Mouse (Mus musculus) kidney, adult 2 months (tissue): ENCODE data around the gene 2610318N02Rik. TPM values are rescaled to one million over a fixed set of nuclear protein-coding genes. Genes with fewer than 3 reads are reported as not detected.
A peak's percentile ranks its signal among the peaks of the same experiment; 100 is the strongest.
"Not testable (repeated sequence)": the region's sequence is repeated elsewhere in the genome, so short reads cannot be mapped to it uniquely, and the experiment has no call there.

Experiments
- DNase-seq: peaks from one replicate; pipeline ENCODE4 v3.0.0; 2021
- H3K27ac ChIP-seq: fragments of 200-500 bp; 2 replicates; pipeline ENCODE4 v1.5.1; 2012; ENCODE audit warnings: low read depth, low read length, control low read depth, inconsistent platforms; ENCODE audit not compliant: insufficient read depth
- H3K27me3 ChIP-seq: fragments of 200-500 bp; replicated peaks from 2 replicates; pipeline ENCODE4 v1.6.1; 2012; ENCODE audit warnings: mild to moderate bottlenecking, moderate library complexity, low read length, inconsistent platforms; ENCODE audit not compliant: control insufficient read depth, insufficient read depth
- H3K36me3 ChIP-seq: fragments of 200-500 bp; 2 replicates; pipeline ENCODE4 v1.6.1; 2012; ENCODE audit warnings: mild to moderate bottlenecking, moderate library complexity, low read length, inconsistent platforms; ENCODE audit not compliant: control insufficient read depth, insufficient read depth
- H3K4me1 ChIP-seq: fragments of 200-500 bp; 2 replicates; pipeline ENCODE4 v1.6.1; 2011; ENCODE audit warnings: low read length; ENCODE audit not compliant: control insufficient read depth, insufficient read depth
- H3K4me3 ChIP-seq: fragments of 200-500 bp; 2 replicates; pipeline ENCODE4 v1.5.1; 2011; ENCODE audit warnings: mild to moderate bottlenecking, low read depth, low read length, control low read depth; ENCODE audit not compliant: insufficient read depth
- CTCF ChIP-seq: fragments of 200-500 bp; conservative IDR thresholded peaks from 2 replicates; pipeline ENCODE4 v1.5.1; 2011; ENCODE audit warnings: low read depth, mild to moderate bottlenecking, control low read depth, low read length, moderate library complexity, mixed read lengths; ENCODE audit not compliant: insufficient read depth, insufficient read length
- POLR2A ChIP-seq: fragments of 200-500 bp; IDR thresholded peaks from one replicate; pipeline ENCODE4 v1.6.1; 2011; ENCODE audit warnings: low read depth, low read length, control low read depth
- WGBS: fragments of 180-500 bp; shearing (Covaris S2); methylation state at CpG from one replicate; pipeline ENCODE4 v1.1.7; 2018; 5-methylcytosine and 5-hydroxymethylcytosine counted together
- polyA plus RNA-seq: library from polyadenylated mRNA; depleted of rRNA; stranded (reverse); fragments of >200 nt; gene quantifications from 2 replicates; pipeline ENCODE4 v1.2.3, GENCODE M21; 2012; rRNA removed

The 2610318N02Rik gene
- 0.75 and 1.4 TPM in 2 replicates for polyA plus RNA-seq

GRCm38 (mm10) chr16:17124871-17125520 lies at the start of gene 2610318N02Rik:
Gene 2610318N02Rik (minus strand): TSS chr16:17125167.
- peak; percentile 82 for DNase-seq
- no peak within 1 kb of the TSS for H3K27ac ChIP-seq
- 2% methylated on average over 25 of the region's 25 CpGs for WGBS
- no peaks in the 10 kb centered on the region for H3K27me3 ChIP-seq
- peak within 1 kb of the TSS; percentile 23; the same call in 1 of the 2 replicates for H3K4me3 ChIP-seq
- no peak for TF ChIP-seq POLR2A
- no peaks in the 10 kb centered on the region for H3K36me3 ChIP-seq
- peaks cover 3% of the 10 kb centered on the region for H3K4me1 ChIP-seq

DNA sequence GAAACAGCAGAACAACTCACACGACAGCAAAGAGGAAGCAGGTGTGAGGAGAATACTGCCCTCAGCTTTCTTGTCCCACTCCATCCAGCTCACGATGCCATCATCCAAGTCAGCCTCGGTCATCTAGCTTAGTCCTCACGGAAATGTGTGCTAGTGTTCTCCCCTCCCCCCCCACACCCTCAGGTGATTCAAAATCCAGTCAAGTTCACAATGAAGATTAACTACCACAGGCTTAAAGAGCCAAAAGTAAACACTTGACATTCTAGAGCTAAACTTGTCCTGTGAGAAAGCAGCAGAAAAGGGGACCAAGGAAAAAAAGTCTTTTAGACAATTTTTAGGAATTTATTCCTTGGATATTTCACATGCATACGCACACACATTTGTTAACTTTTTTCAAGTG lies 43.1 kb upstream of the 2610318N02Rik start:
- Histone ChIP-seq H3K27me3 (no peaks in the 10 kb centered on the region), H3K36me3 (peaks cover 3% of the 10 kb centered on the region), H3K4me3 (no peak overlapping the region), H3K4me1 (peaks cover 6% of the 10 kb centered on the region; the same call in 1 of the 2 replicates), H3K27ac (no peak overlapping the region)
- 73% methylated on average over 5 of the region's 5 CpGs for WGBS
- DNase-seq = no peak
- no peak for TF ChIP-seq CTCF
- TF ChIP-seq POLR2A = no peak

DNA sequence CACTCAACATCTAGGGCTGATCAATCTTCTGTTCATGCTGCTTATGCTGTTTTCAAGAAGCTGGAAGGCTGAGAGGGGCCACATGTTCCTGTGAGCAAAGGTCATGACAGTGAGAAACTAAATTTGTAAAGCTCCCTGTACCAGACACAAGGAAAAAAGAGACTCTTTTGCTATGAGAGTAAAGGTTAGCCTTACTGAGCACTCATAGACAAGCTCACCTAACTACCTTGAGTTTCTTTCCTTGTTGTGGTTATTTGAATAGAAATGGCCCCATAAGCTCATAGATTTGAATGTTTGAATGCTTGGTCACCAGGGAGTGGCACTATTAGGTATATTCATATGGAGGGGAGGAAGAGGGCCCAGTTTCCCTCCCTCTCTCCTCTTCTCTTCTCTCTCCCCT lies 42.2 kb upstream of the 2610318N02Rik start:
- peak; percentile 46 for DNase-seq
- TF ChIP-seq CTCF (no peak), POLR2A (no peak)
- Histone ChIP-seq H3K4me1 (peaks cover 6% of the 10 kb centered on the region; the same call in 1 of the 2 replicates), H3K27me3 (no peaks in the 10 kb centered on the region), H3K4me3 (no peak overlapping the region), H3K27ac (no peak overlapping the region), H3K36me3 (no peaks in the 10 kb centered on the region)

DNA sequence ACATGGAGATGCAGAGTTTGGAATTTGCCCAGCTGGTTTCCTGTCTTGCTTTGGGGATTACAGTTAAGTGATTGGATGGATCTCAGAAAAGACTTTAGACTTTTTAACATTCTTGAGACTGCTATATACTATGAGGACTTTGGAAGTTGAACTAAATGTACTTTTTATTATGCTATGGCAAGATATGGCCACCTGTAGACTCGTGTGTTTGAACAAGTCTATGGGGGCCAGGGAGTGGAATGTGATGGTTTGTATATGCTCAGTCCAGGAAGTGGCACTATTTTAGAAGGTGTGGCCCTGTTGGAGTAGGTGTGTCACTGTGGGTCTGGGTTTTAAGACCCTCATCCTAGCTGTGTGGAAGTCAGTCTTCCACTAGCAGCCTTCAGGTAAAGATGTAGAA lies 40.5 kb upstream of the 2610318N02Rik start:
- DNase-seq, H3K27ac ChIP-seq, H3K27me3 ChIP-seq, H3K4me3 ChIP-seq, H3K36me3 ChIP-seq, H3K4me1 ChIP-seq: not testable (repeated sequence)
- 76% methylated on average over 1 of the region's 1 CpGs for WGBS

- TF ChIP-seq CTCF (no peak), POLR2A (no peak)
- 78% methylated on average over 2 of the region's 2 CpGs for WGBS
- H3K4me3 ChIP-seq = no peak overlapping the region
- peak; percentile 17 for DNase-seq
- H3K27ac ChIP-seq = no peak overlapping the region
- H3K27me3 ChIP-seq = no peaks in the 10 kb centered on the region
- H3K36me3 ChIP-seq = no peaks in the 10 kb centered on the region; the same call in 1 of the 2 replicates
- peaks cover 11% of the 10 kb centered on the region; the same call in 1 of the 2 replicates for H3K4me1 ChIP-seq
Observed at GRCm38 (mm10) chr16:17154346-17154745, 29.4 kb upstream of the 2610318N02Rik start.

DNA sequence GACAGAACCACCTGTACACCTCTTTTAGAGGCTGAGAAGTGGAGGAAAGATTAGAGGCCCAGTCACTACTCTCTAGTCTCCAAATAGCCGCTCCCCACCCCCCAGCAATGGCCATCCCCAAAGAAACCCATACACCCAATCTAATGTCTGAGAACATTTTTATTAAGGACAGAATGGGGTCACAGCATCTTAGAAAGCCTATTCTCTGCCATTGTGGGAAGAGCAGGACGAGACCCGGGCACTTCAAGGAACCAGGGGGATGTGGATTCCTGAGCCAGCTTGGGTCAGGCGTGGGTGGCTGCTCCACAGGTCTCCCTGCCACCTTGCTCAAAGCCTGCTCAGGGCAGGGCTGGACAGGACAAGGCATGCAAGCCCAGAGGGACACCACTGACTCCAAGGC lies 26.9 kb upstream of the 2610318N02Rik start:
- Histone ChIP-seq H3K4me1 (peaks cover 11% of the 10 kb centered on the region; the same call in 1 of the 2 replicates), H3K36me3 (no peaks in the 10 kb centered on the region; the same call in 1 of the 2 replicates), H3K27ac (no peak overlapping the region), H3K27me3 (no peaks in the 10 kb centered on the region), H3K4me3 (no peak overlapping the region)
- 95% methylated on average over 4 of the region's 4 CpGs for WGBS
- TF ChIP-seq CTCF = no peak
- no peak for TF ChIP-seq POLR2A
- no peak for DNase-seq

DNA sequence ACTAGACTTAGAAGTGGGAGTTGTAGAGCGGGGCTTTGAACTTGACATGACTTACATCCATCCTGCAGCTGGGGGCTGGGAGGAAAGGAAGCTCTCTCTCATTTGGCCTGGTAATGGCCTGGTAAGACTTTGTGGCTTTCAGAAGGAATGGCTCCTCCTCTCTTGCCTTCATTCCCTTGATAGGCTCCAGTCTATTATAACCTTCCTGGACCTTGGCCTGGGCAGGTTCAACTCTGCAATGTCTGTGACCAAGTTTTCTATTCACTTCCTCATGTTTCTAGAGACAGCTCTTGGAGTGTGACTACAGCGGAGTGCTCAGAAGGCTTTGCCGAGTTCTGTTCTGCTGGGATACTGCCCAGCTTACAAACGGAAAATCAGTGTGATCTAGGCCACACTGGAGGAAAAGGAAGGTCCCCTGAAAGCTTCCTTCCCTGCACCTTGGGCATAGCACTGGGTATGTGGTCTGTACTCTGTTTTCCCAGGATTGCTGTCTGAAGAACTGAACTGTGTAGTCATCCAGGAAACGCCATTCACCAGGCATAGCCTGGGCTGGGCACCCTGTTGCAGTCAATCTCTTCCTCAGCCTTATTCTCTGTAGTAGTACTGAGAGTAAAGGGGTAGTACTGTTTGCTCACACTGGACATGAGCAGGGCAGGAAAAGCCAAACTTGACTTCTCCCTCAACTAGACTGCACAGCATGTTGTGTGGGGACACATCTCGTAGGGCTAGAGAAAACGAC lies 25.7 kb upstream of the 2610318N02Rik start:
- no peaks in the 10 kb centered on the region for H3K27me3 ChIP-seq
- WGBS = 53% methylated on average over 7 of the region's 7 CpGs
- TF ChIP-seq CTCF (no peak), POLR2A (no peak)
- no peaks in the 10 kb centered on the region; the same call in 1 of the 2 replicates for H3K36me3 ChIP-seq
- peaks cover 11% of the 10 kb centered on the region; the same call in 1 of the 2 replicates for H3K4me1 ChIP-seq
- no peak overlapping the region for H3K27ac ChIP-seq
- H3K4me3 ChIP-seq = no peak overlapping the region
- peak; percentile 75 for DNase-seq
